In genomic region chr9:98957751-98958351, GRCm38 (mm10) we compare ENCODE assay signal across 14 mouse cellular contexts. TPM values are rescaled to one million over a fixed set of nuclear protein-coding genes. Genes with fewer than 3 reads are reported as not detected.
DNase-seq lines count a peak whose midpoint lies in the region; ATAC-seq and TF ChIP-seq lines count a peak whose summit lies in the region.
"Had no signal": no experiment of that assay in that cellular context is flagged by ENCODE, and none has a peak within 500 bp of the region (broad histone marks: within the 10 kb centered on the region; RNA-seq: fewer than 3 reads in every experiment).

No protein-coding gene starts in this region.

- TF ChIP-seq CTCF in left cerebral cortex, adult 2 months (IDR thresholded peaks at IDR 0.05), result no peak
- no peak for TF ChIP-seq CTCF in midbrain, postnatal 0 days (IDR thresholded peaks at IDR 0.05)

- peak overlapping the region; percentile 83 for H3K4me2 ChIP-seq in embryonic facial prominence, embryonic 13.5 days
- H3K4me2 ChIP-seq in midbrain, postnatal 0 days (ENCODE audit: low read depth, low read length, poor library complexity, severe bottlenecking), result no peak overlapping the region

- no peaks in the 10 kb centered on the region for H3K36me3 ChIP-seq in embryonic facial prominence, embryonic 13.5 days
- H3K36me3 ChIP-seq in midbrain, postnatal 0 days (ENCODE audit: insufficient read depth, low read length), result no peaks in the 10 kb centered on the region

- H3K9ac ChIP-seq in embryonic facial prominence, embryonic 13.5 days, result 0 out of 2 replicates have a peak overlapping the region, but pooled peaks have one; percentile 40
- H3K9ac ChIP-seq in midbrain, postnatal 0 days (replicated peaks; ENCODE audit: low read length, poor library complexity, severe bottlenecking), result no peak overlapping the region

- peak overlapping the region; percentile 2; the same call in 1 of the 2 replicates for H3K4me3 ChIP-seq in left cerebral cortex, adult 2 months
- H3K4me3 ChIP-seq in embryonic facial prominence, embryonic 13.5 days, result peak overlapping the region; percentile 53
- 0 out of 2 replicates have a peak overlapping the region, but pooled peaks have one; percentile 6 for H3K4me3 ChIP-seq in midbrain, postnatal 0 days (ENCODE audit: low read depth, low read length)

- no peaks in the 10 kb centered on the region for H3K9me3 ChIP-seq in embryonic facial prominence, embryonic 13.5 days
- H3K9me3 ChIP-seq in midbrain, postnatal 0 days (ENCODE audit: low read length), result no peaks in the 10 kb centered on the region

- no peak for ATAC-seq in embryonic facial prominence, embryonic 13.5 days (ENCODE audit: insufficient number of reproducible peaks, insufficient read depth, low FRiP score, low TSS enrichment, low read depth)
- ATAC-seq in midbrain, postnatal 0 days (ENCODE audit: low FRiP score), result no peak

- H3K27me3 ChIP-seq in embryonic facial prominence, embryonic 13.5 days, result peaks cover 97% of the 10 kb centered on the region
- H3K27me3 ChIP-seq in midbrain, postnatal 0 days (ENCODE audit: insufficient read depth, low read length), result peaks cover 76% of the 10 kb centered on the region

- H3K27ac ChIP-seq in left cerebral cortex, adult 2 months, result no peak overlapping the region
- no peak overlapping the region for H3K27ac ChIP-seq in embryonic facial prominence, embryonic 13.5 days
- no peak overlapping the region for H3K27ac ChIP-seq in midbrain, postnatal 0 days (ENCODE audit: low read depth, low read length)

- 1% methylated on average over 23 of the region's 23 CpGs for WGBS in embryonic facial prominence, embryonic 13.5 days
- under 1% methylated on average over 23 of the region's 23 CpGs for WGBS in midbrain, postnatal 0 days

- peak; percentile 31 to 52 for DNase-seq in cerebellum, postnatal 10 days
- no peak for DNase-seq in cerebellum, postnatal 4 days (ENCODE audit: low spot score in 2 of 2)
- DNase-seq in left cerebral cortex, adult 2 months (ENCODE audit: extremely low spot score in 1 of 2, low spot score in 2 of 2), result no peak
- no peak for DNase-seq in left cerebral cortex, postnatal 14 days (ENCODE audit: low spot score in 2 of 2)
- no peak for DNase-seq in midbrain, postnatal 0 days (ENCODE audit: low spot score)
- no peak for DNase-seq in urinary bladder, postnatal 10 days (ENCODE audit: low spot score)
- no peak for DNase-seq in frontal cortex, postnatal 25 days (ENCODE audit: low spot score in 2 of 2)
- DNase-seq: cerebellum, adult 8-10 months; kidney, adult 9 months; layer of hippocampus, postnatal 36 days; thymus, postnatal 36 days had no signal

- intact Hi-C loops in left cerebral cortex, adult 2 months (cut with DNase I), result loop anchor here (5.0 kb wide), 1 partner anchor 914 kb away; no protein-coding TSS in a partner anchor
- intact Hi-C loops in left cerebral cortex, postnatal 14 days (cut with DNase I), result loop anchor here (5.0 to 10.0 kb wide), 2 partner anchors 343 to 914 kb away; no protein-coding TSS in a partner anchor

- peaks cover 36% of the 10 kb centered on the region for H3K4me1 ChIP-seq in embryonic facial prominence, embryonic 13.5 days
- H3K4me1 ChIP-seq in midbrain, postnatal 0 days (ENCODE audit: insufficient read depth, low read length), result peaks cover 7% of the 10 kb centered on the region; the same call in 1 of the 2 replicates

RNA-seq across cellular contexts. Expression of gene Foxl2, which starts 2.8 kb away (rescaled TPM):
- total RNA-seq in left cerebral cortex, adult 2 months (2021), result under 1 TPM; 0.91 to 0.95 TPM
- total RNA-seq in left cerebral cortex, postnatal 14 days (2021), result 1 to 10 TPM in 1 of 2 experiments, under 1 TPM in 1; 0.86 to 1.7 TPM
- 1.2 and 1.7 TPM in 2 replicates for polyA plus RNA-seq in embryonic facial prominence, embryonic 13.5 days (2015; fragmentation: Nextera tagmentation; extraction: Ambion mirVana)
- total RNA-seq in midbrain, postnatal 0 days (2014; rRNA removed), result 0.22 and 0.66 TPM in 2 replicates
- polyA plus RNA-seq in midbrain, postnatal 0 days (2015; fragmentation: Nextera tagmentation; extraction: Ambion mirVana), result 0.70 and 0.79 TPM in 2 replicates
- polyA plus RNA-seq: liver, embryonic 16.5 days had no signal

RNA-seq across cellular contexts. Expression of gene Faim, which starts 28.3 kb away (rescaled TPM):
- total RNA-seq in left cerebral cortex, adult 2 months (2021), result 10 to 100 TPM; 34.1 to 35.8 TPM
- total RNA-seq in left cerebral cortex, postnatal 14 days (2021), result 10 to 100 TPM; 29.8 to 36.6 TPM
- polyA plus RNA-seq in embryonic facial prominence, embryonic 13.5 days (2015; fragmentation: Nextera tagmentation; extraction: Ambion mirVana), result 48.8 and 59.1 TPM in 2 replicates
- total RNA-seq in midbrain, postnatal 0 days (2014; rRNA removed), result 49.6 and 55.7 TPM in 2 replicates
- 97.9 and 109 TPM in 2 replicates for polyA plus RNA-seq in midbrain, postnatal 0 days (2015; fragmentation: Nextera tagmentation; extraction: Ambion mirVana)

RNA-seq across cellular contexts. Expression of gene 7420426K07Rik, which starts 54.9 kb away (rescaled TPM):
- total RNA-seq in left cerebral cortex, adult 2 months (2021), result not detected
- not detected for total RNA-seq in left cerebral cortex, postnatal 14 days (2021)
- not detected in 2 replicates for polyA plus RNA-seq in embryonic facial prominence, embryonic 13.5 days (2015; fragmentation: Nextera tagmentation; extraction: Ambion mirVana)
- not detected in 2 replicates for total RNA-seq in midbrain, postnatal 0 days (2014; rRNA removed)
- polyA plus RNA-seq in midbrain, postnatal 0 days (2015; fragmentation: Nextera tagmentation; extraction: Ambion mirVana), result not detected in 2 replicates
- total RNA-seq: adrenal gland, adult 18-20 months; layer of hippocampus, postnatal 36 days had no signal
- polyA plus RNA-seq: liver, embryonic 16.5 days had no signal

Comparison
In these comparisons a context has a peak if more than half of its experiments do, and no peak if none do; other contexts are left out.
1. DNase-seq: peak in cerebellum, postnatal 10 days (2 of 2); none in cerebellum, postnatal 4 days (0 of 2), left cerebral cortex, adult 2 months (0 of 2), left cerebral cortex, postnatal 14 days (0 of 2), midbrain, postnatal 0 days (single experiment), urinary bladder, postnatal 10 days (single experiment) and frontal cortex, postnatal 25 days (0 of 2).
2. H3K4me3 ChIP-seq: peak in every context shown above with its lines; median percentile 53 in embryonic facial prominence, embryonic 13.5 days; 6 in midbrain, postnatal 0 days; 2 in left cerebral cortex, adult 2 months.